Comparison of ENCODE assay signal across 10 mouse cellular contexts in the genomic region with DNA sequence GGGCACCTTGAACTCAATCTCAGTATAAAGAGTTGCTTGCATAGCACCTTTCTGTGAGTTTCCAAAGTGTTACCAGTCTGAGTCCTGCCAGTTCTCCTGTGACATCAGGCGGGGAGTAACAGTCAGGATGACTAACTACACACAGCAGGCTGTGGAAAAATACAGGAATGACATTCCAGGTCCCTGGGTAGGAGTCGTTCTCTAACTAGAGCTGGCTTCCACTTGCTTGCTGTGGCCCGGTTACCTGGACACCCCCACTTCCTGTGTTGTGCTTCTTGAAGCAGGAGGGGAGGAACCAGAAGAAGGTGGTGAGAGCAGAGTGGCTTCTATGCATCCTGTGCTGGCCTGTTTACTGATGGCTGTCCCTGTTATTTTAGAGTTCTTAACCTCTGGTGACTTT.
DNase-seq lines count a peak whose midpoint lies in the region; ATAC-seq and TF ChIP-seq lines count a peak whose summit lies in the region.
"Had no signal": no experiment of that assay in that cellular context is flagged by ENCODE, and none has a peak within 500 bp of the region (broad histone marks: within the 10 kb centered on the region; RNA-seq: fewer than 3 reads in every experiment).

No protein-coding gene starts in this region.

- ATAC-seq in Patski: peak; percentile 94
- peak; percentile 55; the same call in 1 of the 2 replicates for ATAC-seq in heart, postnatal 0 days (ENCODE audit: insufficient read depth, low read depth)
- no peak for ATAC-seq in erythroblast, adult 5-6 weeks (replicated peaks; ENCODE audit: low FRiP score, poor library complexity, severe bottlenecking)

- intact Hi-C loops in heart, postnatal 36 days (cut with DNase I): no loop called here

- H3K27ac ChIP-seq in heart, embryonic 10.5 days: peak overlapping the region; percentile 52; the same call in 1 of the 2 replicates
- H3K27ac ChIP-seq in heart, postnatal 0 days (ENCODE audit: low read depth): peak overlapping the region; percentile 72
- 0 out of 2 replicates have a peak overlapping the region, but pooled peaks have one; percentile 15 for H3K27ac ChIP-seq in small intestine, adult 2 months (ENCODE audit: insufficient read depth, low read depth, low read length)
- no peak overlapping the region for H3K27ac ChIP-seq in layer of hippocampus, adult 2 months
- H3K27ac ChIP-seq: hindbrain, embryonic 15.5 days had no signal

- H3K9ac ChIP-seq in heart, postnatal 0 days (replicated peaks; ENCODE audit: low read depth, low read length): no peak overlapping the region
- H3K9ac ChIP-seq: hindbrain, embryonic 15.5 days had no signal

- H3K4me2 ChIP-seq in heart, postnatal 0 days (ENCODE audit: low read depth, low read length): 0 out of 2 replicates have a peak overlapping the region, but pooled peaks have one; percentile 0
- H3K4me2 ChIP-seq: hindbrain, embryonic 15.5 days had no signal

- no peaks in the 10 kb centered on the region for H3K27me3 ChIP-seq in heart, embryonic 10.5 days (ENCODE audit: insufficient read depth, poor library complexity, severe bottlenecking)
- no peaks in the 10 kb centered on the region for H3K27me3 ChIP-seq in Patski
- H3K27me3 ChIP-seq in heart, postnatal 0 days (ENCODE audit: control insufficient read depth, insufficient read depth, low read length): no peaks in the 10 kb centered on the region
- H3K27me3 ChIP-seq in small intestine, adult 2 months (ENCODE audit: control insufficient read depth, insufficient read depth, low read length): no peaks in the 10 kb centered on the region
- H3K27me3 ChIP-seq: hindbrain, embryonic 15.5 days had no signal

- WGBS in heart, embryonic 10.5 days: 44% methylated on average over 3 of the region's 3 CpGs
- 12% methylated on average over 3 of the region's 3 CpGs for WGBS in heart, postnatal 0 days
- 72% methylated on average over 3 of the region's 3 CpGs for WGBS in small intestine, adult 2 months

- DNase-seq in heart, embryonic 10.5 days (ENCODE audit: low spot score): no peak
- no peak for DNase-seq in heart, postnatal 36 days
- no peak for DNase-seq in Patski (ENCODE audit: low read depth, low spot score)
- DNase-seq in heart, postnatal 0 days (ENCODE audit: low spot score): peak; percentile 24
- DNase-seq in ovary, adult 18-20 months (ENCODE audit: low spot score): no peak
- no peak for DNase-seq in layer of hippocampus, adult 2 months (ENCODE audit: low spot score in 2 of 2)
- DNase-seq: right cerebral cortex, postnatal 14 days had no signal

- POLR2A ChIA-PET in Patski (lab: Charles Lee): interaction anchor here (0.6 kb wide), 2 partner anchors 80 to 91 kb away, joined by 3 read pairs; no protein-coding TSS in a partner anchor

- no peak for TF ChIP-seq EP300 in heart, postnatal 0 days (IDR thresholded peaks at IDR 0.05; ENCODE audit: low read depth)

- H3K4me3 ChIP-seq in heart, embryonic 10.5 days: no peak overlapping the region
- no peak overlapping the region for H3K4me3 ChIP-seq in heart, postnatal 0 days (ENCODE audit: low read depth, low read length)
- no peak overlapping the region for H3K4me3 ChIP-seq in small intestine, adult 2 months (ENCODE audit: low read depth, low read length)
- H3K4me3 ChIP-seq in layer of hippocampus, adult 2 months: no peak overlapping the region
- H3K4me3 ChIP-seq: hindbrain, embryonic 15.5 days had no signal

- TF ChIP-seq POLR2A in small intestine, adult 2 months (IDR thresholded peaks at IDR 0.05; ENCODE audit: low read depth, low read length): no peak

- H3K9me3 ChIP-seq in heart, embryonic 10.5 days: no peaks in the 10 kb centered on the region
- no peaks in the 10 kb centered on the region for H3K9me3 ChIP-seq in heart, postnatal 0 days (replicated peaks; ENCODE audit: control insufficient read depth, low read length)
- H3K9me3 ChIP-seq: hindbrain, embryonic 15.5 days had no signal

- in situ Hi-C loops in Patski (cut with MboI; ENCODE audit: low pct_unique_long_range_greater_than_20kb): no loop called here

- H3K4me1 ChIP-seq in heart, embryonic 10.5 days: peaks cover 7% of the 10 kb centered on the region
- H3K4me1 ChIP-seq in heart, postnatal 0 days (ENCODE audit: control insufficient read depth, insufficient read depth): peaks cover 8% of the 10 kb centered on the region
- H3K4me1 ChIP-seq in small intestine, adult 2 months (ENCODE audit: control insufficient read depth, insufficient read depth, insufficient read length, low read length): peaks cover 17% of the 10 kb centered on the region
- H3K4me1 ChIP-seq: hindbrain, embryonic 15.5 days had no signal

- CTCF ChIA-PET in Patski (lab: Charles Lee): interaction anchor here (1.0 to 1.5 kb wide), 2 partner anchors 11 to 21 kb away, joined by 3 to 4 read pairs; no protein-coding TSS in a partner anchor

- no peak for TF ChIP-seq CTCF in Patski (IDR thresholded peaks at IDR 0.05)
- no peak for TF ChIP-seq CTCF in heart, postnatal 0 days (IDR thresholded peaks at IDR 0.05; ENCODE audit: low read depth)
- no peak for TF ChIP-seq CTCF in small intestine, adult 2 months (IDR thresholded peaks at IDR 0.05; ENCODE audit: extremely low read depth, insufficient read length, insufficient replicate concordance, low read depth, low read length)
- no peak for TF ChIP-seq CTCF in layer of hippocampus, adult 2 months (conservative IDR thresholded peaks at IDR 0.05)

- H3K36me3 ChIP-seq in heart, embryonic 10.5 days: no peaks in the 10 kb centered on the region
- H3K36me3 ChIP-seq in heart, postnatal 0 days (replicated peaks; ENCODE audit: control insufficient read depth, insufficient read depth, low read length): no peaks in the 10 kb centered on the region
- no peaks in the 10 kb centered on the region for H3K36me3 ChIP-seq in small intestine, adult 2 months (ENCODE audit: control insufficient read depth, insufficient read depth, low read length)
- H3K36me3 ChIP-seq: hindbrain, embryonic 15.5 days had no signal
